Mouse (Mus musculus): ENCODE measurements around the gene Gm21310. TPM values are rescaled to one million over a fixed set of nuclear protein-coding genes. Genes with fewer than 3 reads are reported as not detected.
"Not testable (repeated sequence)": the region's sequence is repeated elsewhere in the genome, so short reads cannot be mapped to it uniquely, and the experiment has no call there.

The Gm21310 gene
- not detected in 2 replicates for polyA plus RNA-seq (2015; fragmentation: Nextera tagmentation; extraction: Ambion mirVana)

- H3K4me2 ChIP-seq; H3K4me1 ChIP-seq; H3K27ac ChIP-seq; H3K9me3 ChIP-seq; H3K9ac ChIP-seq; H3K36me3 ChIP-seq; ATAC-seq (ENCODE audit: insufficient number of reproducible peaks, low FRiP score, low TSS enrichment, low read depth); H3K4me3 ChIP-seq; H3K27me3 ChIP-seq: not testable (repeated sequence)
These were observed at the start of gene Gm21310 for GRCm38 (mm10) chrY:10147083-10147482. Gene Gm21310, minus strand, starts transcription at chrY:10147183.

Other genes starting within 250 kb of the Gm21310 start
- not detected in 2 replicates for gene Gm20834, start 177.4 kb upstream of the Gm21310 start, polyA plus RNA-seq (2015; fragmentation: Nextera tagmentation; extraction: Ambion mirVana)

All from limb, embryonic 15.5 days (tissue).